Mouse (Mus musculus): Measurements from ENCODE around the gene Slc22a20.

DNA sequence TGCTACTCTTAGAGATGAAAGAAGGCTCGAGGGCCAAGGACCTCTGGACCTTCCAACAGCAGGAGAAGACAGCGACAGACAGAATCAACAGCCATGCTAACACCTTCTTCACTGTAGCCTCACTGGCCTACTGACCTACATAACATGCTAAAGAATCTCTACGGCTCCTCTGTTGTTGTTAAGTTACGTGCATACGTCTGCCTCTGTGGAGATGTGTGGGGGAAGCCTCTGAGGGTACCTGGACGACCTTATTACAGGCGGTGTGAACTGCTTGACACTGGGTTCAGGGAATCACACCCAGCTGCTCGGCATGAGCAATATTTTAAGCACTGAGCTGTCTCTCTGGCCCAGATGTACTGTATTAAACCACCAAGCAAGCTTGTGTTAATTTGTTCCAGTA, 58.4 kb downstream of the Slc22a20 start:
- no peak for TF ChIP-seq CTCF (conservative IDR thresholded peaks at IDR 0.05; ENCODE audit: insufficient read depth, insufficient read length, low read depth, low read length)
- TF ChIP-seq POLR2A (IDR thresholded peaks at IDR 0.05; ENCODE audit: low read depth, low read length) = no peak

Data from kidney, adult 2 months (tissue).